Mouse (Mus musculus) embryo, embryonic 10 days (tissue): ENCODE results near the gene Man2a1.
A peak's percentile ranks its signal among the peaks of the same experiment; 100 is the strongest.

ENCODE experiments used
- DNase-seq: peaks from one replicate; pipeline ENCODE4 v3.0.0-alpha.2; 2015; ENCODE audit warnings: low spot score

The Man2a1 gene

GRCm38 (mm10) chr17:64603134-64603533 lies 2.6 kb downstream of the Man2a1 start:
- no peak for DNase-seq

GRCm38 (mm10) chr17:64603534-64603933 lies 3.0 kb downstream of the Man2a1 start:
- no peak for DNase-seq

GRCm38 (mm10) chr17:64604163-64604562 lies 3.6 kb downstream of the Man2a1 start:
- no peak for DNase-seq

GRCm38 (mm10) chr17:64608228-64608627 lies 7.7 kb downstream of the Man2a1 start:
- DNase-seq = no peak

- DNase-seq = no peak
These were observed 8.5 kb downstream of the Man2a1 start for GRCm38 (mm10) chr17:64608923-64609598.

- DNase-seq = no peak
These were observed 9.2 kb downstream of the Man2a1 start for GRCm38 (mm10) chr17:64609741-64610140.

GRCm38 (mm10) chr17:64611426-64611825 lies 10.9 kb downstream of the Man2a1 start:
- no peak for DNase-seq

- DNase-seq = no peak
These were observed 11.8 kb downstream of the Man2a1 start for GRCm38 (mm10) chr17:64612135-64612885.

GRCm38 (mm10) chr17:64612930-64613329 lies 12.4 kb downstream of the Man2a1 start:
- DNase-seq = no peak

GRCm38 (mm10) chr17:64613351-64613750 lies 12.8 kb downstream of the Man2a1 start:
- no peak for DNase-seq

- DNase-seq = no peak
These were observed 14.3 kb downstream of the Man2a1 start for GRCm38 (mm10) chr17:64614804-64615203.

GRCm38 (mm10) chr17:64615420-64615819 lies 14.9 kb downstream of the Man2a1 start:
- no peak for DNase-seq

- peak; percentile 43 for DNase-seq
These were observed 15.7 kb downstream of the Man2a1 start for GRCm38 (mm10) chr17:64616259-64616658.

- DNase-seq = no peak
These were observed 17.3 kb downstream of the Man2a1 start for GRCm38 (mm10) chr17:64617838-64618237.

- DNase-seq = no peak
These were observed 18.5 kb downstream of the Man2a1 start for GRCm38 (mm10) chr17:64618996-64619395.

- no peak for DNase-seq
These were observed 19.6 kb downstream of the Man2a1 start for GRCm38 (mm10) chr17:64620135-64620534.

- DNase-seq = no peak
These were observed 20.1 kb downstream of the Man2a1 start for GRCm38 (mm10) chr17:64620627-64621026.

- DNase-seq = no peak
These were observed 20.7 kb downstream of the Man2a1 start for GRCm38 (mm10) chr17:64621226-64621625.

GRCm38 (mm10) chr17:64621649-64622351 lies 21.3 kb downstream of the Man2a1 start:
- DNase-seq = no peak

- DNase-seq = no peak
These were observed 21.9 kb downstream of the Man2a1 start for GRCm38 (mm10) chr17:64622352-64622886.

GRCm38 (mm10) chr17:64624439-64624838 lies 23.9 kb downstream of the Man2a1 start:
- no peak for DNase-seq

- DNase-seq = no peak
These were observed 28.3 kb downstream of the Man2a1 start for GRCm38 (mm10) chr17:64628796-64629195.

- DNase-seq = no peak
These were observed 28.9 kb downstream of the Man2a1 start for GRCm38 (mm10) chr17:64629486-64629885.
